ENCODE assay signal across 25 mouse cellular contexts in the genomic region with DNA sequence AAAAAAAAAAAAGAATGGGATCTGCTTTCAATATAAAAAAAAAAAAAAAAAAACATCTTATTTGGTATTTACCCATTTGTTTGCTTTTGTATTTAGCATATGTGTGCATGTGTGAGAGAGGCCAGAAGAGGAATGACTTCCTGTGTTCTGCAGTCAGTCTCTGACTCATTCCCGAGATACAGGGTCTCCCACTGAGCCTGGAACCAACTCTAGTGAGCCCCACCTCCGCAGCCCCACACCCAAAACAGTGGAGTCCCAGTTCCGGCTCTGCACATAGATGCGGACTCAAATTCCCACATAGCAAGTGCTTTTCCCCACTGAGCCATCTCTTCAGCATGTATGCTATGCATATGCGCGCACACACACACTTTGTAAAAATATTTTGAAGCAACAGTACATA.
A peak's percentile ranks its signal among the peaks of the same experiment; 100 is the strongest.
DNase-seq lines count a peak whose midpoint lies in the region; ATAC-seq and TF ChIP-seq lines count a peak whose summit lies in the region.
"Had no signal": no experiment of that assay in that cellular context is flagged by ENCODE, and none has a peak within 500 bp of the region (broad histone marks: within the 10 kb centered on the region; RNA-seq: fewer than 3 reads in every experiment).

No protein-coding gene starts in this region.

- WGBS in heart, embryonic 11.5 days (ENCODE audit: insufficient replicate concordance): 80% methylated on average over 6 of the region's 6 CpGs

- no peak for DNase-seq in layer of hippocampus, adult 2 months (ENCODE audit: low spot score in 2 of 2)
- no peak for DNase-seq in layer of hippocampus, adult 9-10 months (ENCODE audit: low spot score)
- DNase-seq in ES-CJ7 (ENCODE audit: low read depth, low spot score): peak; percentile 61
- DNase-seq in ZHBTc4 (ENCODE audit: low read depth, low spot score): peak; percentile 54
- no peak for DNase-seq in heart, postnatal 4 days
- DNase-seq: adrenal gland, adult 2 months; adrenal gland, postnatal 10 days; adrenal gland, postnatal 25 days; B cell, adult 2 months; cerebellum, adult 11 months; cerebellum, adult 18-20 months; cerebellum, adult 8-10 months; cerebellum, adult 9-11 months; cerebellum, postnatal 14 days; cerebellum, postnatal 36 days; embryo, embryonic 11 days had no signal

- no peak overlapping the region for H3K4me3 ChIP-seq in layer of hippocampus, adult 2 months
- no peak overlapping the region for H3K4me3 ChIP-seq in heart, embryonic 11.5 days (ENCODE audit: low read depth, low read length)
- H3K4me3 ChIP-seq: embryonic facial prominence, embryonic 13.5 days; embryonic facial prominence, embryonic 15.5 days; erythroblast, embryonic 14.5 days; forebrain, embryonic 10.5 days; forebrain, embryonic 12.5 days had no signal

- H3K27ac ChIP-seq in layer of hippocampus, adult 2 months: no peak overlapping the region
- H3K27ac ChIP-seq in heart, embryonic 11.5 days (ENCODE audit: low read depth, low read length): no peak overlapping the region
- H3K27ac ChIP-seq: embryonic facial prominence, embryonic 13.5 days; embryonic facial prominence, embryonic 15.5 days; forebrain, embryonic 10.5 days; forebrain, embryonic 12.5 days had no signal

- no peaks in the 10 kb centered on the region; the same call in 1 of the 2 replicates for H3K27me3 ChIP-seq in heart, embryonic 11.5 days (ENCODE audit: control insufficient read depth, insufficient read depth, low read length)
- H3K27me3 ChIP-seq: embryonic facial prominence, embryonic 13.5 days had no signal

- no peaks in the 10 kb centered on the region for H3K36me3 ChIP-seq in heart, embryonic 11.5 days (ENCODE audit: control insufficient read depth, insufficient read depth, low read length)
- H3K36me3 ChIP-seq: embryonic facial prominence, embryonic 13.5 days; embryonic facial prominence, embryonic 15.5 days; forebrain, embryonic 10.5 days; forebrain, embryonic 12.5 days had no signal

- H3K9me3 ChIP-seq in heart, embryonic 11.5 days (replicated peaks; ENCODE audit: control insufficient read depth, low read length): no peaks in the 10 kb centered on the region
- H3K9me3 ChIP-seq: embryonic facial prominence, embryonic 13.5 days; embryonic facial prominence, embryonic 15.5 days; forebrain, embryonic 10.5 days; forebrain, embryonic 12.5 days had no signal

- ATAC-seq in heart, embryonic 11.5 days (replicated peaks; ENCODE audit: insufficient number of reproducible peaks, low FRiP score, low TSS enrichment): no peak
- ATAC-seq: CD4-positive, CD25-positive, alpha-beta regulatory T cell, adult 4 months; forebrain, embryonic 14.5 days; forebrain, embryonic 16.5 days had no signal

- H3K4me2 ChIP-seq in heart, embryonic 11.5 days: no peak overlapping the region
- H3K4me2 ChIP-seq: embryonic facial prominence, embryonic 13.5 days; embryonic facial prominence, embryonic 15.5 days; forebrain, embryonic 12.5 days had no signal

- no peak overlapping the region for H3K9ac ChIP-seq in heart, embryonic 11.5 days (ENCODE audit: low read depth, low read length)
- H3K9ac ChIP-seq: embryonic facial prominence, embryonic 13.5 days; embryonic facial prominence, embryonic 15.5 days; forebrain, embryonic 12.5 days had no signal

- H3K4me1 ChIP-seq in heart, embryonic 11.5 days (ENCODE audit: control insufficient read depth, insufficient read depth, low read length): no peaks in the 10 kb centered on the region
- H3K4me1 ChIP-seq: embryonic facial prominence, embryonic 15.5 days had no signal

- 0 out of 2 replicates have a peak, but pooled peaks have one; percentile 6 for TF ChIP-seq CTCF in layer of hippocampus, adult 2 months (conservative IDR thresholded peaks at IDR 0.05)

Comparison
In these comparisons a context has a peak if more than half of its experiments do, and no peak if none do; other contexts are left out.
1. DNase-seq: peak in ES-CJ7 (single experiment) and ZHBTc4 (single experiment); none in layer of hippocampus, adult 2 months (0 of 2), layer of hippocampus, adult 9-10 months (single experiment) and heart, postnatal 4 days (single experiment).